Mouse (Mus musculus): ENCODE data around the gene Aqp12. TPM values are rescaled to one million over a fixed set of nuclear protein-coding genes. Genes with fewer than 3 reads are reported as not detected.
A peak's percentile ranks its signal among the peaks of the same experiment; 100 is the strongest.

The Aqp12 gene
- polyA plus RNA-seq, 1 experiment from 2014 or later, result not detected

DNA sequence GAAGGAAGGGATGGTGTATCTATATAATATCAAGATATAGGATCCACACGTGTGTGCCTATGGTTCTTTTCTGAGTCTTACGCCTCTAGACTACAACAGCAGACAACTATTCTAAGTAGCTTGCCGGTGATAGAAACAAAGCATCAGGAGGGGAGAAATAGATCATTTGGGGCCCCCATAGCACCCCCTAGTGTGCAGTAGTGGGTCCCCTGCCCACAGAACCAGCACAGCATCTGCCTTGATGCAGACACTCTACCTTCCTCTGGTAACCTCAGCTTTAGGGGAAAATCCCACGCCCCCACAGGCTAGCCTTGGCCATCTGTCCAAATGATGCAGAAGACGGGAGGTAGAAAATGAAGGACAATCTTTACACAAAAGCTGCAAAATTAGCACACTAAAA lies 21.1 kb upstream of the Aqp12 start:
- no peak overlapping the region for H3K27ac ChIP-seq
- 89% methylated on average over 5 of the region's 5 CpGs for WGBS
- no peak overlapping the region for H3K4me3 ChIP-seq
- no peaks in the 10 kb centered on the region for H3K36me3 ChIP-seq
- no peaks in the 10 kb centered on the region for H3K27me3 ChIP-seq (ENCODE audit: insufficient read depth, poor library complexity, severe bottlenecking)
- no peaks in the 10 kb centered on the region for H3K4me1 ChIP-seq (replicated peaks)
- no peaks in the 10 kb centered on the region for H3K9me3 ChIP-seq
- DNase-seq (ENCODE audit: low spot score), result no peak

DNA sequence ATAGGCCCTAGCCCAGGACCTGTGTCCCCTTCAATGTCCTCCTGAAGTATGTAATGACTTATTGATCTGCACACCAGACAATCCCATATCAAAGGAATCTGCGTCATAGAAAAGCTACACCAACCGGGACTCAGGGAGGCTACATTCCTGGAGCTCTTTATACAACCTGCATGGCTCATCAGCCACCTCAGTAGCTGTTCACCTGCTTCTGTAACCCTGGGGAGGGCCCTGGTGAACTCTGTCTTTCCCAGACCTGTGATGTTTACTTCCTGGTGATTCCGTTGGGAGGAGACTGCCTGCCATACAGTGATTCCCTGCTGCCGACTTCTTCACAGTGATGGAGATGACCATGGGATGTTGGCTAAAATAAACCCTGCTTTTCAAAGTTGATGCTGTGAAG lies 17.2 kb upstream of the Aqp12 start:
- H3K4me1 ChIP-seq (replicated peaks), result no peaks in the 10 kb centered on the region
- no peak overlapping the region for H3K27ac ChIP-seq
- 90% methylated on average over 4 of the region's 4 CpGs for WGBS
- no peaks in the 10 kb centered on the region for H3K27me3 ChIP-seq (ENCODE audit: insufficient read depth, poor library complexity, severe bottlenecking)
- H3K9me3 ChIP-seq, result no peaks in the 10 kb centered on the region
- H3K36me3 ChIP-seq, result no peaks in the 10 kb centered on the region
- DNase-seq (ENCODE audit: low spot score), result no peak
- no peak overlapping the region for H3K4me3 ChIP-seq

DNA sequence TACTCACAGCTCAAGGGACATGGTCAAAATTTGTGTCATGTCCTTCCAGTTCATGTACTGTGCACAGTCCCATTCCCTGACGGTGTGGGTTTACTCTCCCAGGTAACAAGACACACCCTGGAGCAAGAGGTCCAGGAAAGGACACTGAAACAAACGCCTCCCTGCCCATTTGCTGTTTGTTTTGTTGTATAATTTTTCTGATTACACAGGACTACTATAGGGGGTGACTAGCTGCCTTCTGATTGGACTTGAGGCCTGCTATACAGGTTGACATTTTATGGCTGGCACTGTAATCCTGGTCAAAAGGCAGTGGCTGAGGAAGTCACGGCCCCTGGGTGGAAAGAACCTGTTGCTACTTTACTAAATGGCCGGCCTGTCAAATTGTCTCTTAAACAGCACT lies 16.2 kb upstream of the Aqp12 start:
- Histone ChIP-seq H3K27me3 (ENCODE audit: insufficient read depth, poor library complexity, severe bottlenecking) (no peaks in the 10 kb centered on the region), H3K27ac (no peak overlapping the region), H3K4me3 (no peak overlapping the region), H3K9me3 (no peaks in the 10 kb centered on the region), H3K4me1 (replicated peaks) (no peaks in the 10 kb centered on the region), H3K36me3 (no peaks in the 10 kb centered on the region)
- DNase-seq (ENCODE audit: low spot score), result no peak
- WGBS, result 84% methylated on average over 4 of the region's 4 CpGs

DNA sequence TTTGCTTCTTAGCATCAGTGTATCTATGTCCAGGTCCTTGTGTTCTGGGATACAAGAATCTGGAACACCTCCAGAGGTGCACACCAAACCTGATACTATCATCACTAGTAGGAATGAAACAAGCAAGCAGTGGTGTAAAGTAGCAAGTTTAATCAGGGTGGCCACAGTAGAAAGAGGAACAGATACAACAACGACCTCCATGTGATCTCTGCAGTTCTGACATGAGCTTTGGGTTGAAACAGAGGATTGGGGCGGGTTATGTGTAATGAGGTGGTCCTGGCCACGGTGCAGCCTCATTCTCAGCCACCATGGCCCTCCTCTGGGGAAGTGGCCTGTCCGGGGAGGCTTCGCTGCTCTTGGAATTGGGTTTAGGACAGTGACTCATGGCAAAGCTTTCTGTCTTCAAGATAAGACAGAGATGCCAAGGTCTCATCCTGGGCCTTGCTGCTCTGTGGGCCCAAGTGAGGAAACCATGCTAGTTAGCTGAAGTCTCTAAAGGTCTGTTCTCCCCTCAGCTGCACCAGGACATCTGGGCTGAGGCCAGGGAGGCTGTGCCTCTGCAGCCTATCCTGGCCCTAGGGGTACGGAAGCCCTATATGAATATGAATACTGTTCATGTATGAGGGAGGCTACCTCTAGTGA lies 13.8 kb upstream of the Aqp12 start:
- Histone ChIP-seq H3K27me3 (ENCODE audit: insufficient read depth, poor library complexity, severe bottlenecking) (no peaks in the 10 kb centered on the region), H3K27ac (no peak overlapping the region), H3K36me3 (no peaks in the 10 kb centered on the region), H3K4me3 (no peak overlapping the region), H3K9me3 (no peaks in the 10 kb centered on the region), H3K4me1 (replicated peaks) (no peaks in the 10 kb centered on the region)
- no peak for DNase-seq (ENCODE audit: low spot score)
- 83% methylated on average over 6 of the region's 6 CpGs for WGBS

DNA sequence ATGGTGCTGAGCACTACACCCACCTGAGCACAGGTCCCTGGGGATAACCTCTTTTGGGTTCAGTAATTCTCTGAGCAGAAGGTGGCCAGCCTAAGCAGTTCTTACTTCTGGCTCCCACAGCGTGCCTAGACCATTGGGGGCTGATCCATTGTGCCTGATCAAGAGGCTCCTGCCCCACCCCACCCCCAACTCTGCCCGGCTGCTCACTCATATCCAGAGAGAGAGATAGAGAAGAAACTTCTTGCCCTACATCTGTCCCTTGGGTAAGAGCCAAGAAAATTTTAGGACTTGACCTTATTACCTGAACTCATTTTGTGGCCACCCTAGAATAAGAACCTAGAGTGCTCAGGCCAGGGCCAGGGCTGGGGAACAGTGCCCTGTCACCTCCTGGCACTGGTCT lies 13.3 kb upstream of the Aqp12 start:
- no peaks in the 10 kb centered on the region for H3K36me3 ChIP-seq
- no peaks in the 10 kb centered on the region for H3K9me3 ChIP-seq
- DNase-seq (ENCODE audit: low spot score), result no peak
- H3K27ac ChIP-seq, result no peak overlapping the region
- H3K4me3 ChIP-seq, result no peak overlapping the region
- H3K4me1 ChIP-seq (replicated peaks), result no peaks in the 10 kb centered on the region
- WGBS, result 68% methylated on average over 2 of the region's 2 CpGs
- no peaks in the 10 kb centered on the region for H3K27me3 ChIP-seq (ENCODE audit: insufficient read depth, poor library complexity, severe bottlenecking)

DNA sequence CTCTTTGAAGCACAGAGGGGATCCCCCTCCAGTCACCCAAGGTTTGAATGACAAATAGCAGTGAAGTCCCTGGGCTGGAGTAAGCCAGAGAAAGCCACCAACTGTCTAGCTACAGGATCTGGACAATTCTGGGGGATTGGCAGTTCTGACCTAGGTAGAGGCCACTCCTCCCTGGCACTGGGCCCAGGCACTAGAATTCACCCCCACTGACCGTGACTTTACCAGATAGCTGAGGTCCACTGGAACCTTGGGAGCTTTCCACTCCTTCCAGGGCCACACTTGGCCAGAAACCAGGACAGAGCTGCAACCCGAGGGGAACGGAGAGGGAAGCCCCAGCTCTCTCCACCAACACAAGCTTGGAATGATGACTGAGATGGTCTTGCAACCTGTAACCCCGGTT lies 3.1 kb downstream of the Aqp12 start:
- WGBS, result 74% methylated on average over 4 of the region's 4 CpGs
- H3K27ac ChIP-seq, result no peak overlapping the region
- no peak overlapping the region for H3K4me3 ChIP-seq
- H3K27me3 ChIP-seq (ENCODE audit: insufficient read depth, poor library complexity, severe bottlenecking), result no peaks in the 10 kb centered on the region
- no peak for DNase-seq (ENCODE audit: low spot score)
- no peaks in the 10 kb centered on the region for H3K4me1 ChIP-seq (replicated peaks)
- H3K36me3 ChIP-seq, result no peaks in the 10 kb centered on the region
- no peaks in the 10 kb centered on the region for H3K9me3 ChIP-seq

DNA sequence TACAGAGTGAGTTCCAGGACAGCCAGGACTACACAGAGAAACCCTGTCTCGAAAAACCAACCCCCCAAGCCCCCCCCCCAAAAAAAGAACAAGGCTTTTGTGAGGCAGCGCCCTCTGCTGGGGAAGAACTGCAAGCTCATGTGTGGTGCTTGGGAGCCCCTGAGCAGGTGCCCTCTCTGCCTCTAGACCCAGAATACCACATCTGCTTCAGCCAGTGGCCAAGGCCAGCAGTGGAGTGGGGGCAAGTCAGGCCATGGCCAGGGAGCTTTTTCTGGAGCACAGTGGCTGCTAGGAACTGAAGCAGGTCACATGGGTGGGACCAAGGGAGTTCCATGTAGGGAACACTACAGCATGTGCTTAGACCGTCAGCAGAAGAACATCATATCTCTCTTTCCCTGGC lies 4.6 kb downstream of the Aqp12 start:
- no peak overlapping the region for H3K4me3 ChIP-seq
- DNase-seq (ENCODE audit: low spot score), result peak; percentile 33
- H3K27ac ChIP-seq, result no peak overlapping the region
- no peaks in the 10 kb centered on the region for H3K36me3 ChIP-seq
- 36% methylated on average over 3 of the region's 3 CpGs for WGBS
- no peaks in the 10 kb centered on the region for H3K9me3 ChIP-seq
- H3K4me1 ChIP-seq (replicated peaks), result no peaks in the 10 kb centered on the region
- no peaks in the 10 kb centered on the region for H3K27me3 ChIP-seq (ENCODE audit: insufficient read depth, poor library complexity, severe bottlenecking)

DNA sequence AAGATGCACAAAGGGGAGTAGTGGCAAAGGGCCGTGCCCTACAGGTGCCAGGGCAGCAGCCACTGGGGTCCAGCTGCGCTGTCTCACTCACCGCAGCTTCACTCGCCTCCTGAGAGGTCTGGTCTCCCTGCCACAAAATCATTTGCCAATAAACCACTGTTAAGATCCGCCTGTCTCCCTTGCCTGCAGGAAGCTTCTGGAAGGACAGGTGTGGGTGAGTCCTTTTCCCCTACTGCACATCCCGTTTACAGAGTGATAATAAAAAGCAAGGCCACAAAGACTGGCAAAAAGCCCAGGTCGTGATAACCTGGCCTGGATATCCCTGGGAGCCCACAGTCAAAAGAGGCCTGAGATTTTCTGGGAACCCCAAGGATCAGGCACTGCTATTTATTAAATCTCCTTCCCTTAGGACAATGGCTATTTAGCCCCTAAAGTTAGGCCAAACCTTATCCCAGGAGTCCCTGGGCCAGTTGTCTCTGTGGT lies 6.0 kb downstream of the Aqp12 start:
- H3K4me3 ChIP-seq, result no peak overlapping the region
- no peaks in the 10 kb centered on the region for H3K27me3 ChIP-seq (ENCODE audit: insufficient read depth, poor library complexity, severe bottlenecking)
- no peaks in the 10 kb centered on the region for H3K9me3 ChIP-seq
- DNase-seq (ENCODE audit: low spot score), result no peak
- 81% methylated on average over 7 of the region's 7 CpGs for WGBS
- H3K36me3 ChIP-seq, result peaks cover 1% of the 10 kb centered on the region; the same call in 1 of the 2 replicates
- H3K4me1 ChIP-seq (replicated peaks), result no peaks in the 10 kb centered on the region
- H3K27ac ChIP-seq, result no peak overlapping the region

DNA sequence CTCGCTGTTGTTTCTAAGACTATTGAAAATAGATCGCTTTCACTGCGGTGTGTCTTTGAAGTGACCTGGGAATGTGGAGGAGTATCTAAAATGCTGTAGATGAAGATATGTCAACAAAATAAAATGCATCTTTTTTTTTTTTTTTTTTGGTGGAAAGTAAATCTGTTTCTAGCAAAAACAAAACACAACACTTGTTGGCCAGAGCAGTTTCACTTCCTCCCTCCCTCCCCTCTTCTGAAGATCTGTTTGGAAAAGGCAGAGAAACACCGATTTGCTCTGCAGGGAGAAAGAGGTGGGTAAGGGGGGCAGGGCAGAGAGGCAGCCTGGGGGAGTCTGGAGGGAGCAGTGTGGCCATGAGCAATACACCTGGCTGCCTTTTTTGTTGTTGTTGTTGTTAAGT lies 7.2 kb downstream of the Aqp12 start:
- Histone ChIP-seq H3K27me3 (ENCODE audit: insufficient read depth, poor library complexity, severe bottlenecking) (no peaks in the 10 kb centered on the region), H3K27ac (no peak overlapping the region), H3K4me1 (replicated peaks) (no peaks in the 10 kb centered on the region), H3K9me3 (no peaks in the 10 kb centered on the region), H3K4me3 (no peak overlapping the region), H3K36me3 (peaks cover 13% of the 10 kb centered on the region)
- DNase-seq (ENCODE audit: low spot score), result no peak
- 77% methylated on average over 4 of the region's 4 CpGs for whole genome bisulfite sequencing

DNA sequence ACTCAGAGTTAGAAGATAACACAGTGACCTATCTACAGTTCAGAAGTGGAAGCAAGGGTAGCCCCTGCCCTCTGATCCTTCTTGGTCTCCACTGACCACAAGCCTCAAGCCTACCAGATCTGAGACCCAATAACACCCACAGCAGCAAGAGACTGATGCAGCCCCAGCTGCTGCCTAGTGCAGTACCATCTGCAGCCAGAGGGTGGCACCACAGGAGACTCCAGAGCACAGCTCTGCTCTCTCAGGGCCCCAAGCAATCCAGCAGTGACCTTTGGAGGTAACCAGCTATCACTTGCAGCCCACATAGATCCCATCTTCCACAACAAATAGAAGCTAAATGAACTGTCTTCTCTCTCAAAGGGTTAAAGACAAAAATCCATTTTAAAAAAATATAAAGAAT lies 8.3 kb downstream of the Aqp12 start:
- peak; percentile 79 for DNase-seq (ENCODE audit: low spot score)
- Histone ChIP-seq H3K4me1 (replicated peaks) (no peaks in the 10 kb centered on the region), H3K9me3 (no peaks in the 10 kb centered on the region), H3K36me3 (peaks cover 24% of the 10 kb centered on the region), H3K27ac (no peak overlapping the region), H3K27me3 (ENCODE audit: insufficient read depth, poor library complexity, severe bottlenecking) (no peaks in the 10 kb centered on the region), H3K4me3 (no peak overlapping the region)

DNA sequence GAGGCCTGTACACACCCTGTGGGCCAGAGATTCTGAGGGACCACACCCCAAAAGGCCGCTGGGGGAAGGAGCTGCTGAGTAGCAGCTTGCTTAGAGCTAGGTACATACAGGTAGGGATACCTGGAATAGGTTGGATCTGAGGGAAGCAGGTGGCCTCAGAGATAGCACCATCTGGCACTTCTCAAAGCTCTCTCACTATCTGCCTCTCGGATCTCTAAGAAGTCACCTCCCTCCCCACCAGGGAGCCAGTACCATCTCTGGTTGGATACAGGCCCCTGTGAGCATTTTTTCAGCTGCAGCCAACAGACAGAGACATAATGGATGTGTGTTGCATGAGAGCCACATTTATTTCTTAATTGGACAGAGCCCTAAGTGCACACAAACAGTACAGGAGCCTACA lies 9.0 kb downstream of the Aqp12 start:
- no peak for DNase-seq (ENCODE audit: low spot score)
- H3K27me3 ChIP-seq (ENCODE audit: insufficient read depth, poor library complexity, severe bottlenecking), result no peaks in the 10 kb centered on the region
- H3K36me3 ChIP-seq, result peaks cover 30% of the 10 kb centered on the region
- 65% methylated on average over 2 of the region's 2 CpGs for WGBS
- H3K27ac ChIP-seq, result no peak overlapping the region
- H3K9me3 ChIP-seq, result no peaks in the 10 kb centered on the region
- no peak overlapping the region for H3K4me3 ChIP-seq
- no peaks in the 10 kb centered on the region for H3K4me1 ChIP-seq (replicated peaks)

DNA sequence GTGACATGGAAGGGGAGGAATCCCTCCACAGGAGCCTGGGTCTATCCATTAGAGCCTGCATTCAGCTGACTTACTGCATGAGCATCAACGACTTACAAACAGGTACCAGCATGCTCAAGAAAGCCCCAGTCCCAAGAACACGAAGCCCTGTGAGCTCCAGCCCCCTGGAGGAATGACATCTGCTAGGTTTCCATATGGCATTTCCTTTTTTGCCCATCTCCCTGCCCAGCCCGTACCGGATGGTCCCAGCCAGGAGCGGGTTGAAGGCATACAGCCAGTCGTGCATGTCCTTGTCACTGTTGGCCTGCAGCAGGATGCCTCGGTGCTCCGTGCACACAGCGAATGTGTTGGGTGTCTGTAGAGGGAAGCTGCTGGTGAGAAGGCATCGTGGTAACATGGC lies 12.6 kb downstream of the Aqp12 start:
- Histone ChIP-seq H3K27me3 (ENCODE audit: insufficient read depth, poor library complexity, severe bottlenecking) (no peaks in the 10 kb centered on the region), H3K36me3 (peaks cover 66% of the 10 kb centered on the region), H3K4me1 (replicated peaks) (no peaks in the 10 kb centered on the region), H3K27ac (no peak overlapping the region), H3K4me3 (no peak overlapping the region), H3K9me3 (no peaks in the 10 kb centered on the region)
- DNase-seq (ENCODE audit: low spot score), result no peak
- whole genome bisulfite sequencing, result 90% methylated on average over 10 of the region's 10 CpGs

DNA sequence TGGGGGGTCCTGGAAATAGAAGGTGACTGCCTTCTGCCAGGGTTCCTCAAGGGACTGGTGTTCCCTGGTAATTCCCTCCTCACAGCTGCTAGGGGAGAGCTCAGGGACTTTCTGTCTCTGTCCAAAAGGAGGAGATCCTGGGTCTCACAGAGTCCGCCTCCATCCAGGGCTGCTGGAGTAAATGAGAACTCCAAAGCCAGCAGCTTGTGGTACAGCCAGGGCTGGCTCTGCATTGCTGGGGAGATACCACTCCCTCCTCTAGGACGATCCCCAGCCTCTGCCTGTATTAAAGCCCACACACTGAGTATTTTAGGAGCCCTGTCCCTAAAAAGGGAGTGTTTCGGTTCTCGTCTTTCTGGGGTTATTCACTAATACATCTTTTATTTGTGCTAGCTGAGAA lies 14.5 kb downstream of the Aqp12 start:
- Histone ChIP-seq H3K9me3 (no peaks in the 10 kb centered on the region), H3K27ac (no peak overlapping the region), H3K27me3 (ENCODE audit: insufficient read depth, poor library complexity, severe bottlenecking) (no peaks in the 10 kb centered on the region), H3K4me1 (replicated peaks) (no peaks in the 10 kb centered on the region), H3K36me3 (peaks cover 85% of the 10 kb centered on the region), H3K4me3 (no peak overlapping the region)
- 88% methylated on average over 4 of the region's 4 CpGs for WGBS
- no peak for DNase-seq (ENCODE audit: low spot score)

DNA sequence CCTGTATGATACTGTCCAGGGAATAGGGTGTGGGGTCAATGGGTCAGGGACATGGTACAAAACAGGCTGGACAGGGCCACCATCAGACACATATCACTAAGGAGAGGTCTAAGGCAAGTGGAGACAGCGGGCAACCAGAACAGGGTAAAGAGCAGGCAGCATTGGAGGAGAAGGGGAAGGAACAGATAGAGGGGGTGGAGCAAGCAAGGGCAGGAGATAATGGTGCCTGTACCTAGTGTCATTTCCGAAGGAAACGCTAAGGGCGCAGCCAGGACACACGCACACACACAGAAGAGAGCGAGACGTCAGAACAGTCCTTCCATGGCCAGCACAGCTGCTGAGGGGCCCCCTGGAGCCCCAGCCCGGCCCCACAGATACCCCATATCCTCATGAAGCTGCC lies 20.5 kb downstream of the Aqp12 start:
- DNase-seq (ENCODE audit: low spot score), result no peak
- Histone ChIP-seq H3K27me3 (ENCODE audit: insufficient read depth, poor library complexity, severe bottlenecking) (no peaks in the 10 kb centered on the region), H3K9me3 (no peaks in the 10 kb centered on the region), H3K4me3 (no peak overlapping the region), H3K4me1 (replicated peaks) (no peaks in the 10 kb centered on the region), H3K36me3 (peaks cover 67% of the 10 kb centered on the region), H3K27ac (no peak overlapping the region)
- 83% methylated on average over 8 of the region's 8 CpGs for WGBS

All from hindbrain, embryonic 10.5 days (tissue).